Mouse (Mus musculus) telencephalon, adult 2 months (tissue): ENCODE measurements at regions not wholly inside any gene's neighbourhood (a gene's known extent, or its start where the extent isn't known, plus 50 kb on each side); places are given as distances from the start of the nearest gene placed in this dataset.

Experiments
- DNase-seq: peaks from one replicate; pipeline ENCODE4 v3.0.0-alpha.2; 2011; ENCODE audit warnings: low read depth, low spot score

DNA sequence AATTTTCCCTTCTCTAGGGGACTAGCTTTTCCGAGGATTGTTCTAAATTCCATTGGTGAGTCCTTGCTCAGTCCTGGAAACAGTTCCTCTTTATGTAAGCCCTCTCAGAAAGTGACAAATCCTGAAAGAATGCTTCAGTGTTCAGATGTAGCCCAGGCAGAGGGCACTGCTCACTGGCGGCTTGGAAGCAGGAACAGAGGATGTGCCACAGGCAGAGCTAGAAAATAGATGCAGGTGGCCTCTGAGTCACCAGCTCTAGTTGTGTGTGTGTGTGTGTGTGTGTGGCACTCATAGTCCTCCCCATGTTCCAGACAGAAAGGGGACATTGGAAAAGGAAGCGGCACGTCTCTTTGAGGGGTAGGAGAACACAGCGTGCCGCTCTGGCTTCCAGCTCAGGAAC is 52.5 kb upstream of the Ampd3 start:
- peak; percentile 63 for DNase-seq

DNA sequence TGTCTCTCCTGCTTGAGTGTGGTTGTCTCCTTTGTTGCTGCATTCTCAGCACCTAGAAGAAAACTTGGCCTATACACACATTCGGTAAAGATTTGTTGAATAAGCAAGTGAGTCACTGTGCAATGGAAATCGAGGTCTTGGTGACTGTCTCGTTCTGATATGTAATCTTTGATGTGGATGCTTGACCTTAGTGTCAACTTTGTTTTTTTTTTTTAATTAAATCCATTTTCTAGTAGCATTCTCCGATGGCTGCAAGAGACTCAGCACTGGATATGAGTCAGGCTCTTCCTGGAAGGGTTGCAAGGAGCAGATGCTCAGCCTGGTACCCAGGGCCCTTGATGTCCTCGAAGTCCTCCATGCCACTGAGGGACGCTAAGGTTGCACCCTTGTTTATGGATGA is 50.9 kb upstream of the Ampd3 start:
- DNase-seq, result no peak
